Mouse (Mus musculus) kidney, adult 8-10 months (tissue): Measurements from ENCODE around the gene Sema5a.

Experiments used
- DNase-seq, 2 experiments: peaks; one replicate each; pipeline ENCODE4 v3.0.0; 2022

The Sema5a gene

DNA sequence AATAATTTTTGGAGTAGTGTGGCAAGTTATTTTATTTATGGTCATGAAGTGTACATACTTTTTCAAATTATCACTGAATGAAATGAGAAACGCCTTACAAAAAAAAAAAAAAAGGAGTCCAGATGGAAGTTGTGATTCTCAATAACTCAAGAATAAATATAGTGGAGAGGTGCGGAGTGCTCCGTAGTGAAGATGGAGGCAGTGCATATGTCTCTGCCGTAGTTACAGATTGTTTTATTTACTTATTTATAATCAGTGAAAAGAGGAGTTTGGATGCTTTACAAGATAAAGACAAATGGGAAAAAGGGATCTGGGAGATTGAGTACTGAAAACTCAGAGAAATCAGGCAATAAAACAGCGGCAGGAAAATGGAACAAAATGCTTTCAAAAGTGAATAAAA, 131.7 kb downstream of the Sema5a start:
- DNase-seq: no peak

DNA sequence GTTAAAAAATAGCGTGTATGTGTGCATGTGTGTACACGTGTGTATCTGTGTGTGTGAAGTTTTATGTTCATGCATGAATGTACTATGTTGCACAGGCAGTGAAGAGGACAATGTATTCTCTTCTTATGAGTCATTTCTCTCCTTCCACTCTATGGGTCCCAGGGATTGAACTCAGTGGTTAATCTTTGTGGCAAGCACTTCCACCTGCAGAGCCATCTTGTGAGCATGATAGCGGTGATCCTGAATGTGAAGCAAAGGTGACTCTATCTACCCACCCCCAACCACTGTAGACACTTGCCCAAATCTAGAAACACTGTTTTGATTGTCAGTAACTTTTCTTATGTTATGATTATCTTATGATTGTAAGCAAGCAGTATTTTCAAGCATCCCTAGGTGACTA, 133.2 kb downstream of the Sema5a start:
- DNase-seq: no peak

DNA sequence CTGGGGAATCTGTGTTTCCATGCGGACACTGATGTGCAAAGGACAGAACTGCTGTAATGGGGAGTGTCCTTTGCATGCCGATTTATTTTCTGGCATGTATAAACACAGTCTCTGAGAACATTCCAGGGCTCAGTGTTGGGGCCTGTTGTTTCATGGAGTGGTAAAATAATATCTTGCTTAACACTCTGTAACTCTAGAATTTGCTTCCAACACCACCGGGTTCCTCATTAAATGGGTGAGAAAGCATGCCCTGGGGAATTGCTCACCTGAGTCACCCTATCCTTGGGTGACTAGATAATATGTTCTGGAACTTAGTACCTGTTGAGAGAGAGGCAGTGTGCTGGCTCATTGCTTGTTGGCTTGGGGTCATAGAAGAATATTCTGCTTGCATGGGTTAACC, 135.7 kb downstream of the Sema5a start:
- no peak for DNase-seq

- no peak for DNase-seq
Observed at GRCm38 (mm10) chr15:32382930-32383481, 138.4 kb downstream of the Sema5a start.

DNA sequence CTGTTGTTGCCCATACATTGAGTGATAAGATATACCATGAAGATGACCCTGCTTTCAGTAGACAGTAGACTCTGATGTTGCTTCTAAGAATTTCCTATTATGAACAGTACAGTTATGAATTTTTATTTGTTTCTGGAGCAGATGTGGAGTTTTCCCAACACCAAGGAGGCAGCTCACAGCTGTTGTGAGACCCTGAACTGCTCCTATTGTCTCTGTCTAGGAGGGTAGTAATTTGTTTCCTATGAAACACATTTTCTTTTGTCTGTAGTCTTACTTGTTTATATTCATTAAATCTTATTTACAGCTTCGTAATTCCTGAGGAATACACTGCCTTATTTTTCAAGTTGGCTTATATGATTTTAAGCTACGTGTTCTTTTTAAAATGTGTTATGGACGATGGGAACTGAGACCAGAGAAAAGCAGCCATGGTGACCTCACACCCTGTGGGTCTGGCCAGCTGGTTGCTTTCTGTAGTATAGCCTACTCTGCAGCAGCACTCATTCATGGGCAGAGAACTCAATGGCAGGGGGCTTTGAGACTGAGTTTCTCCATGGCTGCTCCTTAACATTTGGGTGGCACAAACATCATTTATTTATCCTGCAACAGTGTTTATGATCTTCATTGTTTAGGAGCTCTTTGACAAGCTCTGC, 151.8 kb downstream of the Sema5a start:
- DNase-seq: no peak

- DNase-seq: no peak
Observed at GRCm38 (mm10) chr15:32397064-32397463, 152.5 kb downstream of the Sema5a start.

- no peak for DNase-seq
Observed at GRCm38 (mm10) chr15:32398721-32399120, 154.1 kb downstream of the Sema5a start.

GRCm38 (mm10) chr15:32401909-32402527, 157.4 kb downstream of the Sema5a start:
- no peak for DNase-seq

- no peak for DNase-seq
Observed at GRCm38 (mm10) chr15:32403321-32403720, 158.7 kb downstream of the Sema5a start.

DNA sequence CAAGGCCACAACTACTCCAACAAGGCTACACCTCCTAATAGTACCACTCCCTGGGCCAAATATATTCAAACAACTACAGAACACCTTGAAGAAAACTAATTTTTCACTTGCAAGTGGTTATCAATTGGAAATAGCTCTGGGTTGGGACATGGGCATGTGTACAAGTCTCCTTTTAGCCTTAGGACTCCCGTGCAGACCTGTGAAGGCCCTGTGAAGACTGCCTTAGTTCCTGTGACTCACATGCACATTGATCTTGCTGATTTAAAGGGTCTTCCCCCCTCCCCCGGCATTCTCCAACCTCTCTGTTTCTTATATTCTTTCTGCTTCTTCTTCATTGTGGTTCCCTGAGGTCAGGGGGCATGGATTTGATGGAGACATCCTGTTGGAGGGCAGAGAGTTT, 161.8 kb downstream of the Sema5a start:
- DNase-seq: no peak

GRCm38 (mm10) chr15:32407766-32408165, 163.2 kb downstream of the Sema5a start:
- no peak for DNase-seq

DNA sequence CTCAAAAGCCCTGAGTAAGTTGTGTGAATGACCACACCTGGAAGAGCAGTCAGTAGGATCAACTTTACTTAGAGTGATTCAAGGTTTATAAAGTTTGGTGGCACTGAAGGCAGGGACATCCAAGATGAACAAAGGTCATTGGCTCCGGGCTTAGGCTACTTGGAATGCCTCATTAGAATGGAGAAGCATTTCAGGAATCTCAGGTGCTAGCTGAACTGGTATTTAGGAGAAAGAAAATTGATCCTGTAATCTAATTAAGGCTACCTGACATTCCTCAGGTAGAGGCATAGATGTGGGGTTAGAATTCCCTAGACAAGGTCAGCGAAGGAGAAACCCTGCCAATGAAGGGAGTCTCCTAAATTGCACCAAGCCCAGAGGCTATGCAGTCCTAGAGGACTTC, 171.7 kb downstream of the Sema5a start:
- peak; percentile 20 to 67 for DNase-seq

GRCm38 (mm10) chr15:32422631-32423030, 178.0 kb downstream of the Sema5a start:
- no peak for DNase-seq

- DNase-seq: no peak
Observed at GRCm38 (mm10) chr15:32423061-32423460, 178.5 kb downstream of the Sema5a start.

DNA sequence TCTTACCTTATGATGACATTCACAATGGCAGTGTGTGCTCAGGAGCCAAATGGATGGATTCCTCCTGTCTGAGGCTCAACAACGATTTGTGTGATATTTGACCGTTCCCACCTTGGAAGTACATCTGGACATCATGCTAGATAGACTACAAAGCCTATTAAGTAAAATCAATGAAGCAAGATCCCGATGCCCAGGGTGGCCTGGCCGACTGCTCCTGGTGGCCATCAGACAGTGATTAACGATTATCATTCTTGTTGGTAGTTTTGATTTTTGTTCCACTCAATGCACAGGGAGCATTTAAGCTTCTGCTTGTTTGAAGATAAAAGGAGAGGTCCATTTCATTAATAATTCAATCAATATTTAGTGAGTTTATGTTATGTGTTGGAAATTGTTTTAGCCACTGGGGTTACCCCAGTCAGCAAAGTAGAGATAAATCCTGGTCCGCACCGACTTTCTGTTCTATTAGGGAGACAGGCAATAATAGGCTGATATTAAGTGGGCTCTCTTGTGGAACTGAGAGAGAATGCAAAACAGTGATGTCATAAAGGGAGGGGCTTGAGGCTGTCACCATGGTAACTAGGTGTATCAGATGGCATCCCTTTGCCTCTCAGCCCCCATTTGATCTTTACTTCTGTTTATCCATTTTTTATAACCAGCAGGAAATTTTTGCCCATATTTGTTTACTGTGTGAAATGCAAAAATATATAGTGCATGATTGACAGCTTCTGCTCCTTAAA, 182.7 kb downstream of the Sema5a start:
- no peak for DNase-seq

GRCm38 (mm10) chr15:32432927-32433832, 188.6 kb downstream of the Sema5a start:
- no peak for DNase-seq

DNA sequence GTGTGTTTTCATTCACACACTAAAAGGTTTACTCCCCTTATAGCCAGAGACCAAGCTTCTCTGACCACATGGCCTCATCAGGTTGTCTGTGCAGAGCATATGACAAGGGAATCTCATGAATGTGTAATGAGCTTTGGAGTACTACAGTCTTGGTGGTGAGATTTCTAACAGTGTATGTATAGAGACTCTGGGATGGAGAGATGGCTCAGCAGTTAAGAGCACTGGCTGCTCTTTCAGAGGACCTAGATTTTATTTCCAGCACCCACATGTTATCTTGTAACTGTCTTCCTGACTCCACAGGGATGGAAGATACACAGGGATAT, 189.2 kb downstream of the Sema5a start:
- no peak for DNase-seq

DNA sequence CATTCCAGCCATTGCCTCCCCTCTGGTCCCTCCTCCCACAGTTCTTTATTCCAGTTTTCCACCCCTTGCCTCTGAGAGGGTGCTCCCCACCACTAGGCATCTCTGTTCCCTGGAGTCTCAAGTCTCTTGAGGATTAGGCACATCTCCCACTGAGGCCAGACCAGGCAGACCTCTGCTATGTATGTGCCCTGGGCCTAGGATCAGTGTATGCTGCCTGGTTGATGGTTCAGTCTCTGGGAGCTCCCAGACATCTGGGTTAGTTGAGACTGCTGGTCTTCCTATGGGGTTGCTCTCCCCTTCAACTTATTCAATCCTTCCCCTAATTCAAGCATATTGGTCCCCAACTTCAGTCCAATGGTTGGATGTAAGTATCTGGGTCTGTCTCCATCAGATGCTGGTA, 189.7 kb downstream of the Sema5a start:
- DNase-seq: no peak

DNA sequence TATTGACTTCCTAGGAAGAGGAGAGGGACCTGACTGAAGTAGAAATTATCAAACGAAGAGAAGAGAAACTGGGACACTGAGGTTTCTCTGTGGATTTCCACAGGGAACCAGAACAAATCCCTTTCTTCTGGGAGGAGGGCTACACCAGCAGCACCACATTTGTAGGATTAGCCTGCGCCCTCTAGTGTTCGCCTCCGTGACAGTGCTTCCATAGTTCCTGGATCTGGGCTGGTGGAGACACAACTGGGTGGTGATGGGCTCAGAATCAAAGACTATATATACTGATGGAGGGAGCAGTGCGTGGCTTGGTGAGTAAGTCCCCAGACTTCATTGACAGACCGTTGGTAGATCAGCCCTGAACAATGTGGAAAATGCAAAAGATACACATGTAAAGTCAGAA, 193.0 kb downstream of the Sema5a start:
- DNase-seq: peak; percentile 50 to 78

GRCm38 (mm10) chr15:32442745-32443144, 198.1 kb downstream of the Sema5a start:
- DNase-seq: no peak

- DNase-seq: no peak
Observed at GRCm38 (mm10) chr15:32447558-32448349, 203.1 kb downstream of the Sema5a start.

GRCm38 (mm10) chr15:32459046-32459445, 214.4 kb downstream of the Sema5a start:
- no peak for DNase-seq
